Mouse (Mus musculus) cerebral cortex, adult 2 months (tissue): ENCODE results near the gene Cnst.

Experiments used
- WGBS: fragments of 180-500 bp; shearing (Covaris S2); methylation state at CpG from one replicate; pipeline ENCODE4 v1.1.7; 2018; 5-methylcytosine and 5-hydroxymethylcytosine counted together

The Cnst gene

DNA sequence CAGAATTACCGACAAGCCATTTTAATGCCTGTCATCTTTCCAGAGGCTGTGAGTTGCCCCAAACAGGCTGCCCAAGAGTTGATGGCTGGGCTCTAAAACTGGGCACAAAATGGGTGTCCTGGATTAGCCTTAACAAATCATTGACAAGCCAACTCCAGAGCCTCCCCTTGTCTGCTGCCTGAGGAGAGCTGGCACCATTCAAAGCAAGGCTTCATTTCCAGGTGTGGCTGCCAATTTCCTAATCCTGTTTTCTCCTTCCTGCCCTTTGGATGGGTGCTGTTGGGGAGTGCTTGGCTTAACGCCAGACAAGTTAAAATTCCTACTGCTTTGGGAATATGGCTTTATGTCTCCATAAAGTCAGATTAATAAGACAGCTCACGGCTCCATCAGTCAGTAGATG is 98.0 kb downstream of the Cnst start:
- 54% methylated on average over 3 of the region's 3 CpGs for WGBS

- WGBS, result 61% methylated on average over 13 of the region's 13 CpGs
Observed at GRCm38 (mm10) chr1:179645101-179645979, 99.2 kb downstream of the Cnst start.

DNA sequence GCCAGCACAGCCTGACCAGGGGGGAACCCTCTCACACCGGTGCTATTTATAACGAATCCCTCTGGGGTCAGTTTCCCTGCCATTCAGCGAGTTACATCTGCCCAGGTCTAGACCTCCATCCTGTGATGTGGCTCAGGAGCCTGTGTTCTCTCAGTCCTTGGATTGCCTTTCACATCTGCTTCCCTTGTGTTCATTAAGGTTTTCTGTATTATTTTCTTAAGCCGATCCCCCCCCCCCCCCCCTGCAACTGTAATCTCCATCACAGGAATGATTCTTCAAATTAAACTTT is 99.8 kb downstream of the Cnst start:
- 23% methylated on average over 4 of the region's 4 CpGs for WGBS

GRCm38 (mm10) chr1:179648678-179649077 is 102.5 kb downstream of the Cnst start:
- WGBS, result 69% methylated on average over 4 of the region's 5 CpGs

DNA sequence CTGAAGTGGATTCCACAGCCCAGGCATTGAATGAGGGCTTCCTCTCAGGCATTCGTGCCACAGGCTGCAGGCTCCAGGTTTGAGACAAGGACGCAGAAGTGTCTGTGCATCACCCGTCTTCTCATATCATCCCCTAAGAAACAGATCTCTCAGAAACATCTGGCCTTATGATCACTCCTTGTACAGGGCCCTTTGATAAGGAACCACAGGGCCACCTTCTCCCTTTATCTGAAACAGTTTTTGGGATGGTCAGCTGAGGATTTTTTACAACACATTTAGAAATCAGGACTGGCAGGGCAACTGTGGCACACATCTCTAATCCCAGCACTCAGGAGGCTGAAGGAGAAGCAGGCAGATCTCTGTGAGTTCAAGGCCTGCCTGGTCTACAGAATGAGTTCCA is 103.2 kb downstream of the Cnst start:
- WGBS, result 89% methylated on average over 3 of the region's 3 CpGs

DNA sequence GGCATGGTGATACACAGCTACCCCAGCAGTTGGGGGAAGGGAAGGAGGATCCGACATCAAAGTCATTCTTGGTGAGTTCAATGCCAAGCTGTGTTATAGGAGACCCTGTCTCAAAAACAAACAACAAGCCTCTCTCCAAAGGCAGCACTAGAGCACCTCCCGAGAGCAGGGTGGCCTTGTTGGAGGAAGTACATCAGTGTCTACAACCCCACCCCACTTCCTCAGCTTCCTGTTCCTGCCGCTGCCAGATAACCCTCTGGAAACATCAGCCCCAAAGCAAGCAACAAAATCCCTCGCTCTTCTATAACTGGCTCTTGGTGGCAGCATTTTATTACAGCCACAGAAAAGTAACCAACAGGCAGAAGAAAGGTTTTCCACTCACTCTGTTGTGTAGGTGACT is 104.1 kb downstream of the Cnst start:
- 69% methylated on average over 4 of the region's 4 CpGs for WGBS

DNA sequence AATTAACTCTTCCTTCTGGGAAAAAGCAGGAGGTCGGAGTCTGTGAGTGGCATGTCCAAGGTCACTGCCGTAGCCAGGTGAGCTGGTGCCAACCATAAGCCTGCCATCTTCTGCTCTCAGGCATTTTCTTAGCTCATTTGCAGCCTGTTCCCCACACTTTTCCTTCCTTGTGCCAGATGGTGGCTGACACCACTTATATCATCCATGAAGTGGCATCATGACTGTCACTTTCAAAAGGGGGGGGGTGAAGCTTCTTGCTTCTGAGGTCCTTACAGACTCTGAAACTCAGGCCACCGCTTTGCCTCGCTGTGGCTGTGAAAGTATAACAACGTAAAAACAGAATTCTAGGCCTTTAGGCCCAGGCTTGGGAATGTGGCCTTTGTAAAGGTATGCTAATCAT is 105.1 kb downstream of the Cnst start:
- 85% methylated on average over 5 of the region's 5 CpGs for WGBS

DNA sequence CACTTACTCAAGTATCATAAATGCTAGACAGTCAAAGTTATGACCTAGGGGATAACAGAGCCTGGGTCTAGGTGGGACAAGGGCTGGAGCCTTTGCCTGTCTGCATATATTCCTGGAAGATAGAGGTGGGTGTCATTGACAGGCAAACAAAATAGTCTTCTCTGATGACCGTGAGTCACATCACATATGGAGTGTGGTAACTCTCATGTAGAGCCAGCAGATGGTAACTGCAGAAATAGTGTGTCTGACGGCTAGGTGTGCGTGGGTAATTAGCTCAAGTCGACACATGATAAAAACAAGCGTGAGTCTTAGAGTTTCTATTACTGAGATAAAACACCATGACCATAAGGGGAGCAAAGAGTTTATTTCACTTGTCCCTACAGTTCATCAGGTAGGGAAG is 116.9 kb downstream of the Cnst start:
- 54% methylated on average over 5 of the region's 5 CpGs for WGBS

DNA sequence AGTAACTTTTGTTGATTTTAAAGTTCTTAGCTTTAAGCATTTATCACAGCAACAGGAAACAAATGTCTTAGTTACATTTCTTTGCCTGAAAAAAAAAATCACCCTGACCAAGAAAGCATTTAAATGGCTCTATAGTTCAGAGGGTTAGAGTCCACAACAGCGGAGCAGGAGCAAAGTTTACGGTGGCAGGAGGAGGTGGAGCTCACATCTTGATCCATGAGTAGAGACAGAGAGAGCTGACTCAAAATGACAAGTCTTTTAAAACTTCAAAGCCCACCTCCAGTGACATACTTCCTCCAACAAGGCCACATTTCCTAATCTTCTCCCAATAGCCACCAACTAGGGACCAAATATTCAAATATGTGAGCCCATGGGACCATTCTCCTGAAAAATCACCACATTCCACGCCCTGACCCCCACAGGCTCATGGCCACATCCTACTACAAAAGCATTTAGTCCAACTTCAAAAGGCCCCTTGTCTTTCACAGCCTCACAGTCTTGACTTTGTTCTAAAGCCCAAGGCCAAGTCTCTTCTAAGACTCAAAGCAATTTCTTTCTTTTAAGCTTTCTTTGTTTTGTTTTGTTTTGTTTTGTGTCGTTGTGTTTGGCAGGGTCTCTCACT is 118.2 kb downstream of the Cnst start:
- 72% methylated on average over 4 of the region's 4 CpGs for WGBS

GRCm38 (mm10) chr1:179666971-179667370 is 120.8 kb downstream of the Cnst start:
- WGBS, result 77% methylated on average over 2 of the region's 2 CpGs

DNA sequence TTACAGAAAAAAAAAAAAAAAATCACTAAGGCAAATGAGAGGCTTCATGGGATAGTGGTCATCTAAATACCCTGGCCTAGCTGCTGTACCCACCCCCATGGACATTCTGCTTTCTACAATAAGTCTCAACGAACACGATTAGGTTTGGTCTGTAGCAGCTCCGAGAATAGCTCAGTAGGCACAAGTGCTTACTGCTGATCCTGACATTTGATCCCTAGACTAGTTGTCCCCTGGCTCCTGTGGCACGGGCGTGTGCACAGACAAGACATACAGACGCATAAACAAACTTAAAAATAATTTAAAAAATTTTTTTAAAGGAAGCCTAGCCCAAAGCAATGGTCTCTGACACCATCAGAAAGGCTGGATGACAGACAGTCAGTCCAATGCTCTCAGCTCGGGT is 121.3 kb downstream of the Cnst start:
- WGBS, result 21% methylated on average over 7 of the region's 7 CpGs

DNA sequence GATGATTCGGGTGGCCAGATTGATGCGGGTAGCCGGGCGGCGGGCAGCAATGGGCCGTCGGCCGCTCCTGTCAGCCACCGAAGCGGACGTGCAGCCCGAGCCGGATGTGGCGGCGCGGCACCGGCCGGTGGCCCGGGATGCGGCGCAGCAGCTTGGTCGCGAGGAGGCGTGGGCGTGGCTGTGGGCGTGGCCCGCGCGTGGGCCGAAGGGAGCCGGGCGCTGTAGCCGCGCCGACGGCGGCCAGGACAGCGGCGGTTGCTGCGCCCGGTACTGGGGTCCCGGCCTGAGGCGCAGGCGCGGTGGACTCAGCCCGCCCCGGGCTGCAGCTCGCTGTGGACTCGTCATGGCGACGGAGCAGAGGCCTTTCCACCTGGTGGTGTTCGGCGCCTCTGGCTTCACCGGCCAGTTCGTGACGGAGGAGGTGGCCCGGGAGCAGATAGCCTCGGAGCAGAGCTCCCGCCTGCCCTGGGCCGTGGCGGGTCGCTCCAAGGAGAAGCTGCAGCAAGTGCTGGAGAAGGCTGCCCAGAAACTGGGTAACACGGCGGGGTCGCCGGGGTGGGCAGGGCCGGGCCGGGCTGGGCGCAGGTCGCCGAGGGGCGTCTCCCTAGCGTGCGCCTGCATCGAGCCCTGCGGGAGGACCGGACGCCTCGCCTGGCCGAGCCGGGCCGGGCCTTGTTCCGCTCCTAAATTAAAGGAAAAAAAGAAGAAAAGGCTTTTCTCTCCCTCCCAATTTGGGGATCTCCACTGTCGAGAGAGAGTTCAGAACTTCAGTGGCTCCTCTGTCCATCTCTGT is 122.0 kb downstream of the Cnst start, which contains the start of gene Sccpdh:
TSS of gene Sccpdh (plus strand) at position 198 of the 793 bp plus-strand sequence.
- under 1% methylated on average over 83 of the region's 84 CpGs for WGBS

DNA sequence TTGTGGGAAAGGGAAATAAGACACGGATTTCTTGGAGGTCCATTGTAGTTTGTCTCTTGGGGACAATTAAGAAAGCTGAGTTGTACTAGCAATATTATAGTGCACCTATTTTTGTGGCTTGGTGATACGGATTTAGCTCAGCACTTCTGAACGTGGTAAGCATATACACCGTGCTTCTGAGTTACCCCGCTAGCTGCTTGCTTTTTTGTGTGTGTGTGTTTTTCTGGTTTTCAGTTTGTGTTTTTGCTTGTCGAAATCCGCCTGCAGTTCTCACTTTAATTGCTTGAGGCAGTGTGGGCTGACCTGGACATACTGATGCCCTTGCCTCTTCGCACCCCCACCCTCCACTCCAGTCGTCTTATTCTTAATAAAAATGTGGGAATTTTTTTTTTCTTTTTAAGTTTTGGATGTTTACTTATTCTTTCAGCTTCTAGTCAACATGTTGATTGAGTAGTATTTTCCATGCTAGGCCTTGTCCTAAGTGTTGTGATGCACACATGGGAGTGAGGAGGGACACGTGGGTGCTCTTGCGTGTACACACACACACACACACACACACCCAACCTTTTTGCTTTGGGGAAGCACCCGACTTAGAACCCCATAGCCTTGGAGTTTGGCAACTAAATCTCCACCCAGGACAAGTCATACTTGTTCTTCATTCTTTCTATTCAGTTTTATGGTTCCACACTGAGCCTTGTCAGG is 122.8 kb downstream of the Cnst start:
- WGBS, result 14% methylated on average over 12 of the region's 12 CpGs

GRCm38 (mm10) chr1:179674355-179674754 is 128.2 kb downstream of the Cnst start:
- 93% methylated on average over 3 of the region's 3 CpGs for WGBS

DNA sequence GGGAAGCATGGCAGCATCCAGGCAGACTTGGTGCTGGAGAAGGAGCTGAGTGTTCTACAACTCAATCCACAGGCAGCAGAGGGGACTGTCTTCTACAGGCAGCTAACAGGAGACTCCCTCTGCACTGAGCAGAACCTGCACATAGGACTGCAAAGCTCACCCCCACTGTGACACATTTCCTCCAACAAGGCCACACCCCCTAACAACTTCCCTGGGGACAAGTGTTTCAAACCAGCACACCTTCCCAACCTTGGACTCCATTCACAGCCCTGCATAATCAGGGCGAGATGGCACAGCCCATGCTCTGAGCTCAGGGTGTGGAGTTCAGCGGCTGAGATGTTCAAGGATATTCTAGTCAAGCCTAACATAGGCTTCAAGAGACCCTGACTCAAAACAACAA is 130.9 kb downstream of the Cnst start:
- 99% methylated on average over 2 of the region's 2 CpGs for WGBS
